Mouse (Mus musculus) WW6 (cell line): ENCODE measurements at regions not wholly inside any gene's neighbourhood (a gene's known extent, or its start where the extent isn't known, plus 50 kb on each side); places are given as distances from the start of the nearest gene placed in this dataset.
A peak's percentile ranks its signal among the peaks of the same experiment; 100 is the strongest.

Experiments used
- DNase-seq: peaks from one replicate; pipeline ENCODE4 v3.0.0-alpha.2; 2013; ENCODE audit warnings: low read depth, low spot score

- no peak for DNase-seq
Measured at GRCm38 (mm10) chr12:104567622-104568021, 94.5 kb upstream of the Gsc start.

GRCm38 (mm10) chr12:104562961-104563360 is 89.8 kb upstream of the Gsc start:
- no peak for DNase-seq

- no peak for DNase-seq
Measured at GRCm38 (mm10) chr12:104560934-104561565, 87.9 kb upstream of the Gsc start.

GRCm38 (mm10) chr12:104557761-104558160 is 84.6 kb upstream of the Gsc start:
- no peak for DNase-seq

GRCm38 (mm10) chr12:104557307-104557706 is 84.2 kb upstream of the Gsc start:
- no peak for DNase-seq

- DNase-seq, result no peak
Measured at GRCm38 (mm10) chr12:104548586-104548985, 75.5 kb upstream of the Gsc start.

- DNase-seq, result no peak
Measured at GRCm38 (mm10) chr12:104547561-104547960, 74.4 kb upstream of the Gsc start.

- DNase-seq, result peak; percentile 26
Measured at GRCm38 (mm10) chr12:104545993-104546769, 73.1 kb upstream of the Gsc start.

GRCm38 (mm10) chr12:104539911-104540310 is 66.8 kb upstream of the Gsc start:
- DNase-seq, result no peak

- DNase-seq, result no peak
Measured at GRCm38 (mm10) chr12:104538436-104538835, 65.3 kb upstream of the Gsc start.

GRCm38 (mm10) chr12:104531512-104532447 is 58.6 kb upstream of the Gsc start:
- no peak for DNase-seq

GRCm38 (mm10) chr12:104530586-104530985 is 57.5 kb upstream of the Gsc start:
- no peak for DNase-seq
